In the genomic region with DNA sequence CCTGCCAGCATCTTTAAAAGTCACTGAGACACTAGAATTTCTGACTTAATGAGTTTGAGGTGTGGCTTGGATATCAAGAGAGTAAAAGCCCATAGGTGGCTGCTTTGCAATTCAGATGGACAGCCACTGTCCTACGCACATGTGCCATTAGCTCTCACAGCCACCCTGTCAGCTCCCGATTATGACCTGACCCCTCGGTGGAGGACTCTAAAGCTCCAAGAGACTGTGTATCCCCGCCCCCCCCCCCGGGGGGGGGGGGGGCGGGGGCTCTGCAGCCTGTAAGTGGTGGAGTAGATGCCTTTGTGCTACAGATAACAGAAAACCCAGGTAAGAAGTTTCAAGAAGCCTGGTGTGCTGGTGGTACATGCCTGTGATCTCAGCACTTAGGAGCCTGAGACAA, we compare ENCODE assay signal across 26 mouse cellular contexts.
DNase-seq lines count a peak whose midpoint lies in the region; ATAC-seq and TF ChIP-seq lines count a peak whose summit lies in the region.
"Had no signal": no experiment of that assay in that cellular context is flagged by ENCODE, and none has a peak within 500 bp of the region (broad histone marks: within the 10 kb centered on the region; RNA-seq: fewer than 3 reads in every experiment).

No protein-coding gene starts in this region.

- no peak overlapping the region for H3K27ac ChIP-seq in midbrain, embryonic 11.5 days (ENCODE audit: low read depth, low read length)
- no peak overlapping the region for H3K27ac ChIP-seq in midbrain, embryonic 16.5 days (ENCODE audit: low read length)
- H3K27ac ChIP-seq in ES-E14 (ENCODE audit: insufficient read depth, low read depth, low read length, poor library complexity, severe bottlenecking): peak overlapping the region; percentile 94
- H3K27ac ChIP-seq: embryonic facial prominence, embryonic 13.5 days; embryonic facial prominence, embryonic 15.5 days; forebrain, embryonic 10.5 days; forebrain, embryonic 13.5 days; forebrain, embryonic 15.5 days had no signal

- H3K36me3 ChIP-seq in midbrain, embryonic 11.5 days (ENCODE audit: control insufficient read depth, insufficient read depth, low read length): no peaks in the 10 kb centered on the region
- H3K36me3 ChIP-seq in midbrain, embryonic 16.5 days (ENCODE audit: control insufficient read depth, insufficient read depth, low read length): no peaks in the 10 kb centered on the region
- no peaks in the 10 kb centered on the region; the same call in 1 of the 2 replicates for H3K36me3 ChIP-seq in ES-E14 (ENCODE audit: control insufficient read depth, insufficient read depth, low read length, poor library complexity, severe bottlenecking)
- H3K36me3 ChIP-seq: embryonic facial prominence, embryonic 13.5 days; embryonic facial prominence, embryonic 15.5 days; forebrain, embryonic 15.5 days had no signal

- H3K4me3 ChIP-seq in midbrain, embryonic 11.5 days (ENCODE audit: low read depth, low read length): no peak overlapping the region
- no peak overlapping the region for H3K4me3 ChIP-seq in midbrain, embryonic 16.5 days (ENCODE audit: low read depth, low read length)
- H3K4me3 ChIP-seq in ES-E14 (ENCODE audit: insufficient read depth in 1 of 2, low read depth in 1 of 2, low read length in 2 of 2, poor library complexity in 1 of 2, severe bottlenecking in 1 of 2): peak overlapping the region; percentile 21 to 45
- H3K4me3 ChIP-seq: embryonic facial prominence, embryonic 13.5 days; embryonic facial prominence, embryonic 15.5 days; erythroblast, embryonic 14.5 days; forebrain, embryonic 10.5 days; forebrain, embryonic 13.5 days; forebrain, embryonic 15.5 days had no signal

- no peak overlapping the region for H3K9ac ChIP-seq in midbrain, embryonic 11.5 days (ENCODE audit: low read length)
- no peak overlapping the region for H3K9ac ChIP-seq in midbrain, embryonic 16.5 days (ENCODE audit: low read depth, low read length)
- H3K9ac ChIP-seq in ES-E14 (ENCODE audit: insufficient read depth, low read depth, low read length, poor library complexity, severe bottlenecking): peak overlapping the region; percentile 53; the same call in 1 of the 2 replicates
- H3K9ac ChIP-seq: embryonic facial prominence, embryonic 13.5 days; embryonic facial prominence, embryonic 15.5 days; forebrain, embryonic 13.5 days; forebrain, embryonic 15.5 days; forebrain, postnatal 0 days had no signal

- ATAC-seq in midbrain, embryonic 11.5 days (ENCODE audit: low FRiP score): no peak
- ATAC-seq in midbrain, embryonic 16.5 days: no peak
- ATAC-seq: CD4-positive, CD25-positive, alpha-beta regulatory T cell, adult 4 months; forebrain, embryonic 13.5 days; forebrain, embryonic 15.5 days; forebrain, postnatal 0 days had no signal

- DNase-seq in midbrain, embryonic 11.5 days (ENCODE audit: low spot score, missing footprints): peak; percentile 77
- DNase-seq in ES-E14 (ENCODE audit: low read depth, low spot score) (no peak), ZHBTc4 (ENCODE audit: low read depth, low spot score) (peak; percentile 52)
- no peak for DNase-seq in testis, postnatal 14 days (ENCODE audit: low spot score)
- no peak for DNase-seq in frontal cortex, postnatal 25 days (ENCODE audit: low spot score in 2 of 2)
- DNase-seq: adrenal gland, adult 2 months; adrenal gland, postnatal 10 days; adrenal gland, postnatal 25 days; B cell, adult 2 months; cerebellum, adult 11 months; cerebellum, adult 18-20 months; cerebellum, adult 8-10 months; cerebellum, adult 9-11 months; cerebellum, postnatal 14 days; cerebellum, postnatal 36 days; embryo, embryonic 11 days; forebrain, postnatal 0 days had no signal

- no peak overlapping the region for H3K4me2 ChIP-seq in midbrain, embryonic 11.5 days
- no peak overlapping the region for H3K4me2 ChIP-seq in midbrain, embryonic 16.5 days (ENCODE audit: low read length)
- H3K4me2 ChIP-seq: embryonic facial prominence, embryonic 13.5 days; embryonic facial prominence, embryonic 15.5 days; forebrain, embryonic 13.5 days; forebrain, embryonic 15.5 days had no signal

- H3K27me3 ChIP-seq in midbrain, embryonic 11.5 days (ENCODE audit: control insufficient read depth, insufficient read depth, low read length): no peaks in the 10 kb centered on the region
- H3K27me3 ChIP-seq in midbrain, embryonic 16.5 days (ENCODE audit: control insufficient read depth, insufficient read depth, low read depth, low read length): no peaks in the 10 kb centered on the region
- H3K27me3 ChIP-seq: CH12.LX; embryonic facial prominence, embryonic 13.5 days; embryonic facial prominence, embryonic 15.5 days; forebrain, embryonic 13.5 days; forebrain, embryonic 15.5 days had no signal

- H3K9me3 ChIP-seq in midbrain, embryonic 11.5 days (ENCODE audit: control insufficient read depth, low read length): no peaks in the 10 kb centered on the region
- no peaks in the 10 kb centered on the region for H3K9me3 ChIP-seq in midbrain, embryonic 16.5 days (replicated peaks; ENCODE audit: control insufficient read depth, low read length, poor library complexity, severe bottlenecking)
- no peaks in the 10 kb centered on the region for H3K9me3 ChIP-seq in ES-E14 (ENCODE audit: control insufficient read depth, insufficient read depth, low read depth, low read length)
- H3K9me3 ChIP-seq: embryonic facial prominence, embryonic 13.5 days; embryonic facial prominence, embryonic 15.5 days; forebrain, embryonic 10.5 days; forebrain, embryonic 13.5 days; forebrain, embryonic 15.5 days had no signal

- WGBS in midbrain, embryonic 11.5 days: 50% methylated on average over 4 of the region's 6 CpGs
- WGBS in midbrain, embryonic 16.5 days: 53% methylated on average over 4 of the region's 6 CpGs

- in situ Hi-C loops in ES-E14 (cut with MboI; ENCODE audit: low sequenced_read_pairs in 2 of 2, unreplicated experiment in 2 of 2): no loop called here

- H3K4me1 ChIP-seq in midbrain, embryonic 11.5 days (ENCODE audit: control insufficient read depth, insufficient read depth, low read length): no peaks in the 10 kb centered on the region
- no peaks in the 10 kb centered on the region for H3K4me1 ChIP-seq in midbrain, embryonic 16.5 days (ENCODE audit: control insufficient read depth, insufficient read depth, low read length)
- peaks cover 13 to 37% of the 10 kb centered on the region in 2 experiments for H3K4me1 ChIP-seq in ES-E14 (ENCODE audit: control insufficient read depth in 2 of 2, insufficient read depth in 2 of 2, low read length in 2 of 2, poor library complexity in 1 of 2)

TF ChIP-seq in ES-E14, 5 proteins besides CTCF, POLR2A, EP300 and RAD21:
- no peak for TF ChIP-seq MAFK (IDR thresholded peaks at IDR 0.05; ENCODE audit: insufficient read depth, low read depth, low read length)
- no peak for TF ChIP-seq ZC3H11A (IDR thresholded peaks at IDR 0.05; ENCODE audit: borderline replicate concordance, low read depth, low read length)
- no peak for TF ChIP-seq ZNF384 (IDR thresholded peaks at IDR 0.05; ENCODE audit: low read depth, low read length)
- TF ChIP-seq HCFC1 (IDR thresholded peaks at IDR 0.05; ENCODE audit: borderline replicate concordance, insufficient read depth, low read length): no peak
- TF ChIP-seq CHD2 (IDR thresholded peaks at IDR 0.05; ENCODE audit: low read depth, low read length): no peak

Comparison
In these comparisons a context has a peak if more than half of its experiments do, and no peak if none do; other contexts are left out.
1. DNase-seq: peak in midbrain, embryonic 11.5 days (single experiment) and ZHBTc4 (single experiment); none in ES-E14 (single experiment), testis, postnatal 14 days (single experiment) and frontal cortex, postnatal 25 days (0 of 2).
2. H3K4me3 ChIP-seq: peak in ES-E14 (2 of 2); none in midbrain, embryonic 11.5 days (single experiment) and midbrain, embryonic 16.5 days (single experiment).